Mouse (Mus musculus) CH12.LX (cell line): Measurements from ENCODE around the gene Timp1. TPM values are rescaled to one million over a fixed set of nuclear protein-coding genes. Genes with fewer than 3 reads are reported as not detected.

ENCODE experiments used
- DNase-seq: peaks from one replicate; pipeline ENCODE4 v3.0.0-alpha.2; 2013; ENCODE audit errors: extremely low read depth
- H3K27ac ChIP-seq: 2 replicates; pipeline ENCODE4 v1.5.1; 2012; ENCODE audit warnings: low read depth, mild to moderate bottlenecking, control low read depth, moderate library complexity; ENCODE audit not compliant: insufficient read depth
- H3K27me3 ChIP-seq: replicated peaks from 2 replicates; pipeline ENCODE3; 2012; ENCODE audit warnings: inconsistent platforms
- H3K36me3 ChIP-seq, 2 experiments: replicated peaks in 1 of 2; 2 replicates each; pipeline versions ENCODE3 to v1.6.1; 2012; ENCODE audit warnings: inconsistent platforms in 1 of 2, low read length in 1 of 2, mild to moderate bottlenecking in 1 of 2, mixed read lengths in 1 of 2, moderate library complexity in 1 of 2; ENCODE audit not compliant: control insufficient read depth in 1 of 2, insufficient read depth in 1 of 2
- H3K4me1 ChIP-seq, 2 experiments: 2 replicates each; pipeline ENCODE4 v1.6.1; 2012; ENCODE audit warnings: inconsistent platforms in 1 of 2, moderate library complexity in 1 of 2; ENCODE audit not compliant: insufficient read depth in 2 of 2, control insufficient read depth in 1 of 2
- H3K4me2 ChIP-seq: 2 replicates; pipeline ENCODE4 v1.6.1; 2012; ENCODE audit warnings: low read depth, mild to moderate bottlenecking, control low read depth; ENCODE audit not compliant: poor library complexity, insufficient read depth, severe bottlenecking
- H3K4me3 ChIP-seq, 3 experiments: fragments of 150-350 bp in 1 of 3; sonication (generic) in 1 of 3; replicated peaks in 1 of 3; 2 replicates each; pipeline versions ENCODE3 to v1.5.1; 2011 to 2012; ENCODE audit warnings: low read depth in 2 of 3, low read length in 2 of 3, mild to moderate bottlenecking in 2 of 3, moderate library complexity in 2 of 3, control low read depth in 1 of 3, improper control_type of control experiment in 1 of 3, inconsistent platforms in 1 of 3, mixed read lengths in 1 of 3; ENCODE audit not compliant: poor library complexity in 1 of 3
- H3K79me2 ChIP-seq: replicated peaks from 2 replicates; pipeline ENCODE4 v1.6.1; 2012; ENCODE audit warnings: mild to moderate bottlenecking, moderate library complexity; ENCODE audit not compliant: control insufficient read depth, poor library complexity, insufficient read depth, severe bottlenecking; ENCODE audit errors: extremely low read depth
- H3K9ac ChIP-seq: 2 replicates; pipeline ENCODE4 v1.6.1; 2012; ENCODE audit warnings: low read depth, mild to moderate bottlenecking, control low read depth, moderate library complexity; ENCODE audit not compliant: insufficient read depth
- H3K9me3 ChIP-seq: replicated peaks from 2 replicates; pipeline ENCODE3; 2012; ENCODE audit warnings: low read length, inconsistent platforms, mixed read lengths
- BHLHE40 ChIP-seq: IDR thresholded peaks from 2 replicates; pipeline ENCODE4 v1.6.1; 2011; ENCODE audit warnings: mild to moderate bottlenecking, low read depth, low read length, improper control_type of control experiment
- CHD1 ChIP-seq: IDR thresholded peaks from 2 replicates; pipeline ENCODE4 v1.6.1; 2012; ENCODE audit warnings: low read depth, low read length, improper control_type of control experiment, inconsistent platforms
- CHD2 ChIP-seq: IDR thresholded peaks from 2 replicates; pipeline ENCODE4 v1.6.1; 2011; ENCODE audit warnings: low read length, improper control_type of control experiment
- CTCF ChIP-seq, 2 experiments: IDR thresholded peaks in 1 of 2; conservative IDR thresholded peaks in 1 of 2; 2 replicates each; pipeline ENCODE4 v1.5.1; 2011 to 2012; ENCODE audit warnings: low read depth in 2 of 2, low read length in 2 of 2, improper control_type of control experiment in 1 of 2, inconsistent platforms in 1 of 2, mild to moderate bottlenecking in 1 of 2, moderate library complexity in 1 of 2
- E2F4 ChIP-seq: IDR thresholded peaks from 2 replicates; pipeline ENCODE4 v1.6.1; 2011; ENCODE audit warnings: low read depth, low read length, improper control_type of control experiment; ENCODE audit not compliant: insufficient replicate concordance
- ELF1 ChIP-seq: IDR thresholded peaks from 2 replicates; pipeline ENCODE4 v1.6.1; 2014; ENCODE audit warnings: low read depth, mild to moderate bottlenecking, inconsistent platforms, low read length, improper control_type of control experiment
- EP300 ChIP-seq: IDR thresholded peaks from 2 replicates; pipeline ENCODE4 v1.6.1; 2011; ENCODE audit warnings: low read length, improper control_type of control experiment
- ETS1 ChIP-seq: conservative IDR thresholded peaks from 2 replicates; pipeline ENCODE4 v1.6.1; 2012; ENCODE audit warnings: low read depth, mild to moderate bottlenecking, inconsistent platforms, low read length, improper control_type of control experiment, moderate library complexity
- HCFC1 ChIP-seq: IDR thresholded peaks from 2 replicates; pipeline ENCODE4 v1.6.1; 2012; ENCODE audit warnings: low read depth, mild to moderate bottlenecking, inconsistent platforms, low read length, improper control_type of control experiment
- IRF4 ChIP-seq: IDR thresholded peaks from 2 replicates; pipeline ENCODE4 v1.6.1; 2014; ENCODE audit warnings: low read depth, mild to moderate bottlenecking, inconsistent platforms, low read length, improper control_type of control experiment
- JUN ChIP-seq: IDR thresholded peaks from 2 replicates; pipeline ENCODE4 v1.6.1; 2011; ENCODE audit warnings: low read depth, mild to moderate bottlenecking, low read length, improper control_type of control experiment, moderate library complexity; ENCODE audit not compliant: insufficient read depth
- KAT2A ChIP-seq: IDR thresholded peaks from 2 replicates; pipeline ENCODE4 v1.6.1; 2012; ENCODE audit warnings: low read length, improper control_type of control experiment, inconsistent platforms; ENCODE audit not compliant: insufficient replicate concordance
- MAFK ChIP-seq: IDR thresholded peaks from 2 replicates; pipeline ENCODE4 v1.6.1; 2011; ENCODE audit warnings: low read length, improper control_type of control experiment; ENCODE audit not compliant: insufficient replicate concordance
- MAX ChIP-seq: IDR thresholded peaks from 2 replicates; pipeline ENCODE4 v1.6.1; 2011; ENCODE audit warnings: low read length, improper control_type of control experiment
- MAZ ChIP-seq: IDR thresholded peaks from 2 replicates; pipeline ENCODE4 v1.6.1; 2012; ENCODE audit warnings: low read depth, mild to moderate bottlenecking, inconsistent platforms, low read length, improper control_type of control experiment, moderate library complexity
- MEF2A ChIP-seq: IDR thresholded peaks from 2 replicates; pipeline ENCODE4 v1.6.1; 2014; ENCODE audit warnings: low read depth, mild to moderate bottlenecking, inconsistent platforms, low read length, improper control_type of control experiment, borderline replicate concordance
- MYC ChIP-seq: IDR thresholded peaks from 2 replicates; pipeline ENCODE4 v1.6.1; 2011; ENCODE audit warnings: low read depth, mild to moderate bottlenecking, improper control_type of control experiment, low read length
- NRF1 ChIP-seq: IDR thresholded peaks from 2 replicates; pipeline ENCODE4 v1.6.1; 2014; ENCODE audit warnings: low read depth, mild to moderate bottlenecking, inconsistent platforms, low read length, improper control_type of control experiment, moderate library complexity
- POLR2A ChIP-seq: IDR thresholded peaks from 2 replicates; pipeline ENCODE4 v1.6.1; 2011; ENCODE audit warnings: low read depth, mild to moderate bottlenecking, improper control_type of control experiment, low read length
- RAD21 ChIP-seq: IDR thresholded peaks from 2 replicates; pipeline ENCODE4 v1.6.1; 2011; ENCODE audit warnings: low read depth, mild to moderate bottlenecking, low read length, improper control_type of control experiment, moderate library complexity
- SIN3A ChIP-seq: IDR thresholded peaks from 2 replicates; pipeline ENCODE4 v1.6.1; 2012; ENCODE audit warnings: low read length, improper control_type of control experiment, inconsistent platforms
- TCF12 ChIP-seq: IDR thresholded peaks from 2 replicates; pipeline ENCODE4 v1.6.1; 2014; ENCODE audit warnings: low read depth, mild to moderate bottlenecking, inconsistent platforms, low read length, improper control_type of control experiment
- UBTF ChIP-seq: IDR thresholded peaks from 2 replicates; pipeline ENCODE4 v1.6.1; 2012; ENCODE audit warnings: low read depth, mild to moderate bottlenecking, inconsistent platforms, low read length, improper control_type of control experiment, moderate library complexity
- USF1 ChIP-seq: IDR thresholded peaks from 2 replicates; pipeline ENCODE4 v1.6.1; 2014; ENCODE audit warnings: low read depth, mild to moderate bottlenecking, inconsistent platforms, low read length, improper control_type of control experiment
- ZC3H11A ChIP-seq: IDR thresholded peaks from 2 replicates; pipeline ENCODE4 v1.6.1; 2012; ENCODE audit warnings: low read depth, mild to moderate bottlenecking, inconsistent platforms, low read length, improper control_type of control experiment
- ZKSCAN1 ChIP-seq: IDR thresholded peaks from 2 replicates; pipeline ENCODE4 v1.6.1; 2012; ENCODE audit warnings: low read depth, inconsistent platforms, low read length, improper control_type of control experiment, borderline replicate concordance
- ZMIZ1 ChIP-seq: IDR thresholded peaks from 2 replicates; pipeline ENCODE4 v1.6.1; 2012; ENCODE audit warnings: low read depth, mild to moderate bottlenecking, inconsistent platforms, low read length, improper control_type of control experiment
- ZNF384 ChIP-seq: IDR thresholded peaks from 2 replicates; pipeline ENCODE4 v1.6.1; 2012; ENCODE audit warnings: low read depth, low read length, improper control_type of control experiment, inconsistent platforms
- dilution Hi-C: fragments of 300-500 bp; cut with MboI; formaldehyde crosslinking; loops from 2 replicates; pipeline ENCODE4 v1.14.3; 2020; ENCODE audit warnings: low sequenced_read_pairs; ENCODE audit not compliant: extremely low pct_unique_long_range_greater_than_20kb, extremely low pct_ligation_motif_present
- in situ Hi-C: fragments of 300-500 bp; cut with MboI; formaldehyde crosslinking; loops from 3 replicates; pipeline ENCODE4 v1.14.3; 2019; ENCODE audit warnings: low sequenced_read_pairs, low pct_ligation_motif_present, low pct_unique_long_range_greater_than_20kb, mixed read lengths
- polyA plus RNA-seq: library from polyadenylated mRNA; unstranded; fragments of >175 nt; gene quantifications from 2 replicates; pipeline ENCODE4 v1.2.1, GENCODE M21; 2012; ENCODE audit warnings: low read depth; ENCODE audit not compliant: insufficient read length
- total RNA-seq, 2 experiments: library from RNA; depleted of rRNA; stranded (reverse); fragments of 300-350 nt in 1 of 2; fragments of >200 nt in 1 of 2; gene quantifications; 2 replicates each; pipeline ENCODE4 v1.2.3; 2012 to 2014

Gene Timp1
- total and polyA plus RNA-seq, 3 experiments: 0.13 to 0.36 TPM; not detected in 1

DNA sequence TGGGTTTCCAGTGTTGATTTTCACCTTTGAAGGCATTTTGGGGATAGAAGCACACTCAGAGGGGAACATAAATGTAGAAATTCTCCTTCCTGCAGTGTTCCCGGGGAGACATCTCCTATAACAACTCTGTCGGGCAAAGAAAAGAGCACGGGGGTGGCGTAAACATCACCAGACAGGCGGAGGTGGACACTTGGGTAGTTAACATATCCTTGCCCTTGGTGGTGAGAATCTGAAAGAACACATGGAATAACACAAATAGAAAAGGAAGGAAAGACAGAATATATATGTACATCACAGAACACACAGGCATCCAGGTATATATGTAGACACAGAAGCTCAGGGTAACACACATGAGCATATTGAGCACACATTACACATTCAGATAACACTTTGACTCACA lies 51.4 kb downstream of the Timp1 start:
- DNase-seq: no peak
- no peaks in the 10 kb centered on the region for H3K9me3 ChIP-seq
- no peaks in the 10 kb centered on the region; a peak in 1 of 4 replicates for H3K4me1 ChIP-seq
- H3K9ac ChIP-seq: no peak overlapping the region
- H3K4me2 ChIP-seq: peak overlapping the region; percentile 38; the same call in 1 of the 2 replicates
- no peak for TF ChIP-seq TCF12
- TF ChIP-seq ETS1: no peak
- TF ChIP-seq E2F4: no peak
- TF ChIP-seq SIN3A: no peak
- TF ChIP-seq ELF1: no peak
- TF ChIP-seq CHD1: no peak
- TF ChIP-seq ZMIZ1: no peak
- no peak for TF ChIP-seq USF1
- TF ChIP-seq CHD2: no peak
- TF ChIP-seq UBTF: no peak
- TF ChIP-seq RAD21: no peak
- TF ChIP-seq BHLHE40: no peak
- no peak for TF ChIP-seq NRF1
- no peak for TF ChIP-seq KAT2A
- TF ChIP-seq CTCF (conservative IDR thresholded peaks at IDR 0.05 in 1 of 2, IDR thresholded peaks at IDR 0.05 in 1 of 2; ENCODE audit: low read depth in 2 of 2, low read length in 2 of 2): no peak
- no peak for TF ChIP-seq JUN
- no peak for TF ChIP-seq MAZ
- no peak for TF ChIP-seq ZNF384
- no peak for TF ChIP-seq POLR2A
- TF ChIP-seq IRF4: no peak
- H3K27ac ChIP-seq: no peak overlapping the region
- H3K36me3 ChIP-seq: peaks cover under 1 to 13% of the 10 kb centered on the region in 2 experiments
- dilution Hi-C loops: no loop called here
- peaks cover 14% of the 10 kb centered on the region for H3K27me3 ChIP-seq
- no peak overlapping the region for H3K4me3 ChIP-seq
- H3K79me2 ChIP-seq: no peaks in the 10 kb centered on the region
- in situ Hi-C loops: no loop called here

DNA sequence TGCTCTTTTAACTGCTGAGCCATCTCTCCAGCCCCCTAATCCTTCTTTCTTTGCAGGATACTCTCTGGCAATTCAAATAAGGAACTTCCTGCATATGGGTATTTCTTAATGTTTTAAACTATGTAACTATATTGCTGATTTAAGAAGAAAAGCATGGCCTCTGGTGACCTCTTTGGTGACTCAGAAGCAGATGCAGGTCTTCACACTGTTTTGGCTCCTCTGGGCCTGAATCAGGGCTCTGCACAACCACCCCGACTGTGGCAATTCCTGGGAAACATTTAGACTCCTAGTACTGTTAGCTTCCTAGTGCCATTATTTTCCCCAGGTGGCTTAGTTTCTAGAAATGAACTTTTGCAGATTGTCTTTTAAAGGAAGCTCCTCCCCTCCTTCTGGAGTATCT lies 53.5 kb downstream of the Timp1 start:
- dilution Hi-C loops (no loop called here), in situ Hi-C loops (no loop called here)
- Histone ChIP-seq H3K4me3 (no peak overlapping the region), H3K9ac (no peak overlapping the region), H3K4me2 (no peak overlapping the region), H3K79me2 (no peaks in the 10 kb centered on the region), H3K27ac (no peak overlapping the region), H3K4me1 (no peaks in the 10 kb centered on the region; a peak in 1 of 4 replicates), H3K9me3 (no peaks in the 10 kb centered on the region), H3K36me3 (peaks cover 18 to 33% of the 10 kb centered on the region in 2 experiments), H3K27me3 (peaks cover 11% of the 10 kb centered on the region)
- TF ChIP-seq ZNF384: no peak
- TF ChIP-seq HCFC1: no peak
- TF ChIP-seq KAT2A: no peak
- TF ChIP-seq MEF2A: no peak
- no peak for TF ChIP-seq RAD21
- TF ChIP-seq MAFK: no peak
- TF ChIP-seq MAX: no peak
- TF ChIP-seq ZC3H11A: no peak
- no peak for TF ChIP-seq JUN
- no peak for TF ChIP-seq ZKSCAN1
- TF ChIP-seq MAZ: no peak
- TF ChIP-seq CHD2: no peak
- no peak for TF ChIP-seq USF1
- no peak for TF ChIP-seq MYC
- no peak for TF ChIP-seq EP300
- no peak for TF ChIP-seq E2F4
- no peak for TF ChIP-seq TCF12
- TF ChIP-seq CTCF (conservative IDR thresholded peaks at IDR 0.05 in 1 of 2, IDR thresholded peaks at IDR 0.05 in 1 of 2; ENCODE audit: low read depth in 2 of 2, low read length in 2 of 2): no peak
- no peak for DNase-seq
